Mouse (Mus musculus): ENCODE data around the gene Gsto1. TPM values are rescaled to one million over a fixed set of nuclear protein-coding genes. Genes with fewer than 3 reads are reported as not detected.
A peak's percentile ranks its signal among the peaks of the same experiment; 100 is the strongest.
"Not testable (repeated sequence)": the region's sequence is repeated elsewhere in the genome, so short reads cannot be mapped to it uniquely, and the experiment has no call there.

Gene Gsto1
- polyA plus RNA-seq, 1 experiment, result 340 TPM

DNA sequence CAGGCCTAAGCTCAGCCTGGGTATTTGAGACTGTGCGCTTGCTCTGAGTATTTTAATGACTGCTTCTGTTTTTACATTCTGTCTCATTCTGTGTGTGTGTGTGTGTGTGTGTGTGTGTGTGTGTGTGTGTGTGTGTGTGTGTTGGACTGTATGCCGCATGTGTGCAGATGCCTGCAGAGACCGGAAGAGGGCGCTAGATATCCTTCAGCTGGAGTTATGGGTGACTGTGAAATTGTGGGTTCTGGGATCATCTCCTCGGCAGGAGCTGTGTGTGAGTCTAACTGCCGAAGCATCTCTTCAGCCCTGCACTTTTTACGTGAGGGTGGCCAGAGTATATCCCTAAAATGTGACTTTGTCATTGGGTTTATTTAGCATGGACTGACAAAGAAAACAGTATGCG lies 23.7 kb upstream of the Gsto1 start:
- Histone ChIP-seq H3K4me1 (ENCODE audit: control insufficient read depth, insufficient read depth, low read length) (peaks cover 3% of the 10 kb centered on the region; the same call in 1 of the 2 replicates), H3K4me3 (ENCODE audit: insufficient read depth, low read length) (no peak overlapping the region), H3K27ac (ENCODE audit: insufficient read depth, low read length) (no peak overlapping the region)
- no peak for TF ChIP-seq POLR2A (IDR thresholded peaks at IDR 0.05; ENCODE audit: low read depth, low read length)
- no peak for TF ChIP-seq CTCF (IDR thresholded peaks at IDR 0.05; ENCODE audit: borderline replicate concordance, insufficient read depth, low read length)

DNA sequence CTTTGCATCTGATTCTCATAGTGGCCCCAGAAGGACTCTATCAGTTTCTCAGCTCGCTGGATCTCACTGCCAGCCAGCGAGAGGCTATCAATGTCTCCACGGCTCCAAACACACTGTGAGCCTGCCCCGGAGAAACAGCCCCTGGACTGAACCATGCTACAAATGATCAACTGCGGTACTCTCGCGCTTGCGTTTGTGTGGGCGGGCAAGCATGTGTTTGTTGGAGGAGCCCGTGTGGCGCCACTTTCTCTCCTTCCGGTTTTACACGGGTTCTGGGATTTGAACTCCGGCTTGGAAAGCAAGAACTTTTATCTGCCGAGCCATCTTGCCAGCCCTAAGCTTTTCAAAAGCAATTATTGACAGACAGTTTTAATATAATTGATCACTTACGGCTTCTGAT lies 22.5 kb upstream of the Gsto1 start:
- Histone ChIP-seq H3K4me1 (ENCODE audit: control insufficient read depth, insufficient read depth, low read length) (peaks cover 3% of the 10 kb centered on the region; the same call in 1 of the 2 replicates), H3K4me3 (ENCODE audit: insufficient read depth, low read length) (no peak overlapping the region), H3K27ac (ENCODE audit: insufficient read depth, low read length) (no peak overlapping the region)
- no peak for TF ChIP-seq CTCF (IDR thresholded peaks at IDR 0.05; ENCODE audit: borderline replicate concordance, insufficient read depth, low read length)
- no peak for TF ChIP-seq POLR2A (IDR thresholded peaks at IDR 0.05; ENCODE audit: low read depth, low read length)

GRCm38 (mm10) chr19:47834614-47835013 lies 20.2 kb upstream of the Gsto1 start:
- Histone ChIP-seq H3K4me1 (ENCODE audit: control insufficient read depth, insufficient read depth, low read length) (peaks cover 3% of the 10 kb centered on the region; the same call in 1 of the 2 replicates), H3K4me3 (ENCODE audit: insufficient read depth, low read length) (no peak overlapping the region), H3K27ac (ENCODE audit: insufficient read depth, low read length) (no peak overlapping the region)
- TF ChIP-seq POLR2A (IDR thresholded peaks at IDR 0.05; ENCODE audit: low read depth, low read length), result no peak

GRCm38 (mm10) chr19:47835776-47836175 lies 19.0 kb upstream of the Gsto1 start:
- H3K4me3 ChIP-seq (ENCODE audit: insufficient read depth, low read length), result no peak overlapping the region
- H3K27ac ChIP-seq (ENCODE audit: insufficient read depth, low read length), result no peak overlapping the region
- no peak for TF ChIP-seq CTCF (IDR thresholded peaks at IDR 0.05; ENCODE audit: borderline replicate concordance, insufficient read depth, low read length)
- no peak for TF ChIP-seq POLR2A (IDR thresholded peaks at IDR 0.05; ENCODE audit: low read depth, low read length)
- H3K4me1 ChIP-seq (ENCODE audit: control insufficient read depth, insufficient read depth, low read length), result peaks cover 3% of the 10 kb centered on the region; the same call in 1 of the 2 replicates

DNA sequence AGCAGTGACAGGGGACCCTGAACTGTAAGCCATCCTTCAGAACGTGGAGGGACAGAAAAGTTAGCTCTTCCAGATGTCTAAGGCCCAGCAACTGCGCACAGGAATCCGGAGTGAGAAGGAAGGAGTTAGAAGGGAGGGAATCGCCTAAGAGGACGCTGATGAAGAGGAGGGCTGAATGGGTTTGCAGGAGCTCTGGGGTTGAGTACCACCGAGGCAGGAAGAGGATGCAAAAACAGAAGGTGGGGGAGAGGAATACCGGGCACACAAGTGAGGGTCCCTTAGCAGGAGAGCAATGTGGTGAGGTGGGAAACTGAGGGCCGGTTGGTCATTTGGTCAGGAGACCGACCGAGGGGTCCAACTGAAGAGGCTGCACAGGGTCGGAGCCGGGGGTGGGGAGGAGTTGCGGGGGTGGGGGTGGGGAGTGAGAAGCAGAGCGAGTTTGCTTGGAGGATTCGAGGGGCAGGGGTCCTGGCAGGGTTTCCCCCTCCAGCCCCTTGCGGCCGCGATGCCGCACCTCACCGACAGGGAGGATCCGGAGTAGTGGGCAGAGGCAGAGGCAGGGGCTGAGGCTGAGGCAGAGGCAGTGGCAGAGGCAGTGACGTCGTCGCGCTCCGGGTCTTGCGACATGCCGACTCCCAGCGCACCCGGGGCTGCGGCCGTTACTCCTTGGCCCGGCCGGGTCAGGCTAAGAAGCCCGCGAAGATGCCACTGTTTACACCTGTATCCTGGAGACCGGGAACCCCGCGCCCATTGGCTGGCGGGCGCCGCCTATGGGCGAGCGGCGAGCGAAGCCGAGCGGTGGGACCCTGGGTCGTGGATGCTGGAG lies 17.9 kb upstream of the Gsto1 start:
- TF ChIP-seq POLR2A (IDR thresholded peaks at IDR 0.05; ENCODE audit: low read depth, low read length) (no peak), CTCF (IDR thresholded peaks at IDR 0.05; ENCODE audit: borderline replicate concordance, insufficient read depth, low read length) (no peak)
- H3K27ac ChIP-seq (ENCODE audit: insufficient read depth, low read length), result no peak overlapping the region
- H3K4me1 ChIP-seq (ENCODE audit: control insufficient read depth, insufficient read depth, low read length), result peaks cover 3% of the 10 kb centered on the region; the same call in 1 of the 2 replicates
- peak overlapping the region; percentile 40 for H3K4me3 ChIP-seq (ENCODE audit: insufficient read depth, low read length)

DNA sequence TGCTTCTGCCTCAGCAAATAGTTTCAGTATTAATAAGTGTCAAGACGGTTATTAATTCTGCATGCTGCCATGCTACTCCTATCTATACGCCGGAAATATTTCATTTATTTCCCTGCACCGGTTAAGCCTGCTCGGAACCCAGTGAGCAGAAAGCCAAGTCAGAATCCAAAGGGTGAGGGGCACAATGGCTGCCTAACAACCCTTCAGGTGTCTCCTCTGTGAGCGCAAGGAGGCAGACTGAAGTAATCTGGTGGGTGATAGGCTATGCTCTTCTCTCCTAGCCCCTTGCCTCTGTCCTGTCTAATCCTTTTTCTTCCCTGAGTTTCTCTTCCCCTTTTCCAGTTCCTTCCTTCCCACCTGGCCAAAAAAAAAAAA lies 17.3 kb upstream of the Gsto1 start:
- H3K4me1 ChIP-seq (ENCODE audit: control insufficient read depth, insufficient read depth, low read length), result peaks cover 3% of the 10 kb centered on the region; the same call in 1 of the 2 replicates
- TF ChIP-seq POLR2A (IDR thresholded peaks at IDR 0.05; ENCODE audit: low read depth, low read length) (no peak), CTCF (IDR thresholded peaks at IDR 0.05; ENCODE audit: borderline replicate concordance, insufficient read depth, low read length) (no peak)
- H3K4me3 ChIP-seq (ENCODE audit: insufficient read depth, low read length), result peak overlapping the region; percentile 40
- no peak overlapping the region for H3K27ac ChIP-seq (ENCODE audit: insufficient read depth, low read length)

DNA sequence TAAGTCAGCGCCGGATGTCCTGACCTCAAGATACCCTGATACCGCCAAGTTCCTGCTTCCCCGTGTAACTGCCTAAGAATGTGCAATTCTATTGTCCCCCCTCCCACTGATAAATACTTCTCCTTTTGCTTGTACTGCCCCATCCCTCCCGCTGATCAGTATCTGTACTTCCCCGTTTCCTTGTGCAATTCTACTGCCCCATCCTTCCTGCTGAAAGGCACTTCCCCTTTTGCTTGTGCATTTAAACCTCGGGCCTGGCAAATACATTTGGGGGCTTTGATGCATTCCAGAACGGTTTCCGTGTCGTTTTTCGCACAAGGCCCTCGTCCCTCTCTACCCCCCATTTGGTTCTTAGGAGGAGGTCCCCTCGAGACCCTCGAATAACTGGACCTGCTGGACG lies 13.5 kb upstream of the Gsto1 start:
- H3K4me3 ChIP-seq (ENCODE audit: insufficient read depth, low read length); H3K4me1 ChIP-seq (ENCODE audit: control insufficient read depth, insufficient read depth, low read length); H3K27ac ChIP-seq (ENCODE audit: insufficient read depth, low read length): not testable (repeated sequence)

DNA sequence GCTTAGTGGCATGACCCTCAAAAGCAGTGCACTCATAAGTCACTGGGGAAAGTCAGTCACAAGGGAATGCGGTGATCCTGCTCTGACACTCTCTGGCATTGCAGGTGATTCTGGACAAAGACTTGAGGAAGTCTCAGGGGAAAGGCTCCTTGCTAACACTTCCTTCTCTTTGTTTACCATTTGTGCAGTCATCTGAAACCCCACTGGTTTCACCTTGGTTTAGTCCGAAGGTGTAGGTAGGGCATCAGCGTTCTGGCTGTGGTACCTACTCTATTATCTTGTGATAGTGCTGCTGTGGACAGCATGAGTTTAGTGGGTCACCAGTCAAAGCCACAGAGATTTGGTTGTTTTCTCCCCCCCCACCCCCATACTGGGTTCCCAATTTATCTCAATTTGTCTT lies 5.0 kb upstream of the Gsto1 start:
- H3K27ac ChIP-seq (ENCODE audit: insufficient read depth, low read length), result no peak overlapping the region
- H3K4me1 ChIP-seq (ENCODE audit: control insufficient read depth, insufficient read depth, low read length), result peaks cover 8% of the 10 kb centered on the region; the same call in 1 of the 2 replicates
- TF ChIP-seq POLR2A (IDR thresholded peaks at IDR 0.05; ENCODE audit: low read depth, low read length), result no peak
- no peak for TF ChIP-seq CTCF (IDR thresholded peaks at IDR 0.05; ENCODE audit: borderline replicate concordance, insufficient read depth, low read length)
- no peak overlapping the region for H3K4me3 ChIP-seq (ENCODE audit: insufficient read depth, low read length)

GRCm38 (mm10) chr19:47852131-47852530 lies 2.6 kb upstream of the Gsto1 start:
- not testable (repeated sequence) for H3K4me3 ChIP-seq (ENCODE audit: insufficient read depth, low read length)
- peak overlapping the region; percentile 37; the same call in 1 of the 2 replicates for H3K27ac ChIP-seq (ENCODE audit: insufficient read depth, low read length)

DNA sequence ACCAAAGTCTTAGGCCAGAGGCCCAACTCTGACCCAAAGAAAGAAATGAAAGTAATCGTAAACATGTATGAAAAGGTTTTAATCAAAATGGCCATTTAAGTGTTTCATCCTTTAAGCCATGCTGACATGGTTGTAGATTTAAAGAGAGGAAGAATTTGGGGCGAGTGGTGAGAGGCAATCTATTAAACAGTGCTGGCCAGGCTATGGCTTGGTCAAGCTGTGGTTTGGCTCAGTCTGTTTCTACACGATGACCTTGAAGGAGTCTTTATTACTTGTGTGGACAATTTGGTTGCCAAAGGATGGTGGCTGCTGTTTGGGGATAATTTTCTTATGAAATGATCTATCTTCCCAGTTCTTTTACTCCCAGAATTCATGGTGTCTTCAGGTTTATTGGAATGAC lies 1.7 kb upstream of the Gsto1 start:
- TF ChIP-seq POLR2A (IDR thresholded peaks at IDR 0.05; ENCODE audit: low read depth, low read length) (no peak), CTCF (IDR thresholded peaks at IDR 0.05; ENCODE audit: borderline replicate concordance, insufficient read depth, low read length) (no peak)
- Histone ChIP-seq H3K4me1 (ENCODE audit: control insufficient read depth, insufficient read depth, low read length) (peaks cover 13% of the 10 kb centered on the region; the same call in 1 of the 2 replicates), H3K27ac (ENCODE audit: insufficient read depth, low read length) (peak overlapping the region; percentile 96), H3K4me3 (ENCODE audit: insufficient read depth, low read length) (no peak overlapping the region)

More at GRCm38 (mm10) chr19:47852131-47852530, 2.6 kb upstream of the Gsto1 start:
- H3K4me1 ChIP-seq (ENCODE audit: control insufficient read depth, insufficient read depth, low read length), result not testable (repeated sequence)
